Mouse (Mus musculus) urinary bladder, postnatal 14 days (tissue): ENCODE results near the gene Nat8f4.
"Not testable (repeated sequence)": the region's sequence is repeated elsewhere in the genome, so short reads cannot be mapped to it uniquely, and the experiment has no call there.

Experiments
- DNase-seq: peaks from one replicate; pipeline ENCODE4 v3.0.0; 2021; ENCODE audit warnings: low spot score

Nat8f4 gene

DNA sequence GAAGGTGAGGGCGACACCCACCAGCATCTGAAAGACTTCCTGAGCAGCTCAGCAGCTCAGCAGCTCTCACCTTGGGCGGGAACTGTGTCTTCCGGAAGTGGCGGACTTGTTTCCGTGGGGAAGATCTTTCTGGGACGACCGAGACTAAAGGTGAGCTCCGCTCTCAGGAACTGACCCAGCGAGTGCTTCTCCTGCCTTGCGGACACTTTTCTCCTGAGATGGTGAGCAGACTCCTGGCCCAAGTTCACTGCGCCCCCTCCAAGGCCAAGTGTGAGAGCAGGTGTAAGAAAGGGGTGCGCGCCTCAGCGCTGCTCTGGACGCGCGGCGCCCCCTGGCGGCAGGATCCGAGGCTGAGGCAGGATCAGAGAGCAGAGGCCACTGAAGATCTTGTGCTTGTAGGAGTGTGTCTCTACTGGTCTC is at the start of gene Nat8f4:
Nat8f4 (minus strand) TSS at position 243 of the 420 bp plus-strand sequence.
- DNase-seq: peak; percentile 73

DNA sequence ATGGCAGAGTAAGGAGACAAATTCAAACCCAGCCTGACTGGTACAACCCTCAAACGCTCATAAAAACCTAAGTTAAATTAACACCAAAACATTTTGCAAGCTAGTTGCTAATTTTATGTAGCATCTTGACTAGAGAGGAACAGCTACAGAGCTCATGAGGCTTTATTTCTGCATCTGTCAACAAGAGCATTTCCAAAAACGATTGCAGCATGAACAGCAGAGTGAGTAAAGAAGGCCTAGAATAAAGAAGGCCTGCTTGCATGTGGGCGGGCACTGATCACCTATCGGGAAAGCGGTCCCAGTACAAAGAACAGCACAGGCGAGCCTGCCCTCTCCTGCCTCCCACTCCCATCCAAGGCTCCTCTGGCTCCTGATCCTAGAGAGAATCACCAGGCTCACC is 43.9 kb upstream of the Nat8f4 start:
- no peak for DNase-seq

DNA sequence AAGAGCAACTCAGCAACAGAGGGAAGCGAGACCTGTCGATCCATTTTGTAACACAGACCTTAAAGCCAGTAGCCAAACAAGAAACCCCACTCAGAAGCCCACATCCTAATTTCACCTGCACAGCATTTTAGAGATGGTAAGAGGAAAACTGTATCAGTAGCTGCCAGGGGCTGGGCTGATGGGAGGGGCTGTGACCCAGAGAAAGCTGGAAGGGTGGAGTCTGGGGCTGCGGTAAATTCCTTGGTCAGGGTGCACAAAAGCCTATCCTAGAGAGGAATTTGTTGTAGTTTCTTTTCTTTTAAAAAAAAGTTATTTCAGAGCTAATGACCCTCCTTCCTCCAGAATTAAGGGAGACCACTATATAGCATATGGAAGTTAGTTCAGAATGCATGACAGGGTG is 37.8 kb upstream of the Nat8f4 start:
- no peak for DNase-seq

DNA sequence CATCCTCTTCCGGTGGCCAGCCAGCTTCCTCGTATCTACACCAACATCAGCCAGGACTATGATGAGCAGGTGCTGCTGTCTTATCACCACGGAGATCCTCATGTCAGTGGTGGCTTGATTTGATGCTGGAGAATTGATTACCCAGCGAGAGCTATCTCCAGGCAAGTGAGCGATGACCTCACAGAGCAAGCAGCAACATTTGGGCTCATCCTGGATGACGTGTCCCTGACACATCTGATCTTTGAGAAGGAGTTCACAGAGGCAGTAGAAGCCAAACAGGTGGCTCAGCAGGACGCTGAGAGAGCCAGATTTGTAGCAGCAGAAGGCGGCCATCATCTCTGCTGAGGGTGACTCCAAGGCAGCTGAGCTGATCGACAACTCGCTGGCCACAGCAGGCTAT is 34.0 kb upstream of the Nat8f4 start:
- no peak for DNase-seq

DNA sequence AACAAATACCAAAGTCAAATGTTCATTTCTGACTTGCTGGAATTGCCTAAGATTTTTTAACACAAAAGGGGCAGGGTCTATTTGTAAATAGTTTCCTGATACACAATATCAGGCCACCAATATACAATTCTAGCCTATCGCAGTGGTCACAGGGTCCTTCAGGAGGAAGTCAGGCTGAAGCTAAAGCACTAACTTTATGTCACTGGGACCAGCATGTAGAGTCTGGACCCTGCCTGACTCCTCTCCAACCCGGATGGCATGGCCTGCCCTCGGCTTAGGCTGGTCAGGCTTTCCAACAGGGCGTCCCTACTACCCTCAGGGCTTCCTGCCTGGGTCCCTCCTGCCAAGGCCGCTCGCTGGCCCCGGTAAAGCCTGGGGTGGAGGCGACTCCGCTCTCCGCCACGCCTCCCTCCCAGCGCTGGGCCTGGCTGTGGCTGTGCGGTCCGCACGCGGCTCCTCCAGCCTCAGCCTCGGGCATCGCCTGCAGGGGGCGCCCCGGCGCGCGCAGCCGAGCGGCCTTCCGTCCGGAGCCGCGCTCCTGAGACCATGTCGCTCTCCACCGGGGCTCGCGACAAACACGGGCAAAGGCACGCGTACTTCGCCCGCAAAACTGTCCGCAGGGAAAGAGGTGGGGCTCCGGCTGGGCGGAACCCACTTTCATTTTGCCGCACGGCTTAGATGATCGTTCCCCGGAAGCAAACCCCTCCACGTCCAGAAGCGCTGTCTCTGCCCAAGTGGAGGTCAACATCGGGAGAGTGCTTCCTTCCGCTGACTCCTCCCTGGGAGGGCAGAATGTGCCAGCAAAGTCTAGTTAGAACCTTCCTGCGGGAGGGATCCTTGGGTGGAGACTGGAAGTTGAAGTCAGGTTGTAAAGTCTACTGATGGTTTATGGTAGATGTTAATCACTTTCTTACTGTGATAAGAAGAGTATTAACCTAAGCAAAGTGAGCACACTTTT is 32.1 kb upstream of the Nat8f4 start:
- DNase-seq: peak; percentile 83

DNA sequence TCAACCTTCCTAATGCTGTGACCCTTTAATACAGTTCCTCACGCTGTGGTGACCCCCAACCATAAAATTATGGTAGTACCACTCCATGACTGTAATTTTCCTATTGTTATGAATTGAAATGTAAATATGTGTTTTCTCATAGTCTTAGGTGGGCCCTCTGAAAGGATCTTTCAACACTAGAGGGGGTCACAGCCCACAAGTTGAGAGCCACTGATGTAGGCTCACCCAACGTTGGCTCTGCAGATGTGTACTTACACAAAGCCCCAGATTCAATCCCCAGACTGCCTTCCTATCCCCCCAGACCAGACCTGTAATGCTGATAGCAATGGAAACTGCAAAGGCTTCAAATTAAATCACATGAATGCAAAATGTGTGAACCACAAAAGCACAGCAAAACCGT is 31.0 kb upstream of the Nat8f4 start:
- DNase-seq: no peak

DNA sequence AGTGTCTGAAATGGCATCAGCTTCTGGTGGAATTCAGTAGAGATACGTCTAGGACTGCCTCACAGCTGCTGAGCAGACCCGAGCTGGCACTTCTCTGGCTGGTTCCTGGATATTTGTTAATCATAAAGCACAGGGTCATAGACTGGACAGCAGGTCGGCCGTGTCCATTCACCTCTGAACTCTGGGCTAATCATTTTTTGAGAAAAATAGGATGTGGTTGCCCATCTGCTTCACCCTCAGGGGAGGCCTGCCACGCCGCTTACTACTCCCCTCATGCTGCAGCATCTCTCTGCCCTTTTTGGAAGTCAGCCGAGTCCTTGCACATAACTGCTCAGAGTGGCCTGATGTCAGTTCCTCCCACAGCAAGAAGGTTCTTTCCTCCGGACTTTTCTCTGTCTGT is 29.4 kb upstream of the Nat8f4 start:
- no peak for DNase-seq

DNA sequence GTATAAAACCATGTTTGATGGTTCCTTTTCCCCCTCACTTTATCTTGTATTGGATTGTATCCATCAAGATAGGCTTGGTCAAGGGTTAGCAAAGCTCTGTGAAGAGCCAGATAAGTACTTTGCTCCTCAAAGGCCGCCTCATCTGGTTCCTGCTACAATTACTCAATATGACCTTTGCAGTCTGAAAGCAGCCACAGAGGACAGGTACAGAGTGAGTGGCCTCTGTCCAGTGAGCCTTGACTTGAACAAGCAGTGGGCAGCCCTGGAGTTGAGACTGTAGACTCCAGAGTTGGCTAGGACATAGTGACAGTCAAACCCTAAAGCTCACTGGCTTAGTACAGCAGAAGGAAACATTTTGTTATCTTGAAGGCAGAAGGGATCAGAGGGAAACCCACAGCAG is 24.6 kb upstream of the Nat8f4 start:
- DNase-seq: no peak

DNA sequence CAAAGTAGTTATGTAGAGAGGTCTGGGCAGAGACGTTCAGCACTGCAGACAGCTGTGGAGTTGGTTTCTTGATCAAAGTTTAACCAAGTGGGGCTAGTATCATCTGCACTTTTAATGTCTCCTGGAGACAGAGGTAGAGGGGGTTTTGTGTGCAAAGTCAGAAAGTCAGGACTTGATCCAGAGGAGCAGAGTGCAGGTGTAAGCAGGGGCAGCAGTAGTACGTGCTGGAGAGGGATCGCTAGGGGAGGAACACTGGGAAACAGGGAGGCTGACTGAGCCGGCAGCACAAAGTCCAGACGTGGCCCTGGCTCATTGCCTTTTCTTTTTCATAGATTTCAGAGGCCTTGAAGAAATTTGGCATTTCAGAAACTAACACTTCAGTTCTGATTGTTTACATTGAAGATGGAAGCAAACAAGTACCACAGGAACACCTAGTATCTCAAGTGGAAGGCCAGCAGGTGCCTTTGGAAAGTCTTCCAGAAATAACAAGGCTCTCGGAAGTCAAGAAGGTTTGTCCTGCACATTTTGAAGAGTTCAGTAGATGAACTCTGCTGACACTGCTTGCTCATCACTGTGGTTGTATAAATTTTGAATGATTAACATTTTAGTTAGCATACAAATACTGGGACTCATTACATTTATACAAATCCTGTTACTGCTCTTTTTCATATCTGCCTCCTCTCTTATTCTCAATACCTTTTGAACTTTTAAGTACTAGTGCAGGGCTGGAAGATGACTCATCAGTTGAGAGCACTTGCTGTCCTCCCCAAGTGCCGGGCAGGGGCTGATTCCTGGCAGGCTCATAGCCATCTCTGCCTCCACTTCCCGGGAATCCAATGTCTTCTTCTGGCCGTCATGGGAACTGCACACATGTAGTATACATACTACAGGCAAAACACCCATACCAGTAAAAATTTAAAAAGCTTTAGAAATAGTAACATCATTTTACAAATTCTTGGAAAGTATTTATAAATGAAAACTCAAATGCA is 23.1 kb upstream of the Nat8f4 start:
- DNase-seq: no peak

DNA sequence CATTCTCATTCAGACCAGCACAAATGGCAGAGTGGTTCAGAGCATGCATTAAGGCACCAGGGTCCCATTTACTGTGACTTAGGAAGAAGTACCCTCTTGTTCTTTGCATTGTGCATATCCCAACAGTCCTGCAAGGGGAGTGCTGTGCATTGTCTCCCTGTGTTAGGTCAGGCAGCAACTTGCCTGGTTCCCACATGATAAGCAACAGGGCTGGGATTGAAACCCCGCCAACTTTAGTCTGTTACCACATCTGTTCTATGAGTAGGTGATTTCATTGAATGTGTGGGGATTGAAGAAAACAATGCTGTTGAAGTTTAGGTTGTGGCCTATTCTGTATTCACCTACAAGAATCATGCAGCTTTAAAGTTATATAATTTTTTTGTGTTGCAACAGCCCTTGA is 22.0 kb upstream of the Nat8f4 start:
- DNase-seq: no peak

DNA sequence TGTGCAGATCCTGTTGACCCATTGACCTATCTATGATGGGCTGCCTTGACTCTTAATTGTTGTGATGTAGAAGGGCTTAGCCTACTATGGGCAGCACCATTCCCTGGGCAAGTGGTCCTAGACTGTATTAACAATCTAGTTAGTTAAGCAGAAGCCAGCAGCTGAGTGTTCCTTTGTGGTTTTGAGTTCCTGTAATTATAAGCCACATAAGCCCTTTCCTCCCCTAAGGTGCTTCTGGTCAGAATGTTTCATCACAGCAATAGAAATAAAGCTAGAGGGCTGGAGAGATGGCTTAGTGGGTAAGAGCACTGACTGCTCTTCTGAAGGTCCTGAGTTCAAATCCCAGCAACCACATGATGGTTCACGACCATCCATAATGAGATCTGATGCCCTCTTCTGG is 19.0 kb upstream of the Nat8f4 start:
- DNase-seq: no peak

DNA sequence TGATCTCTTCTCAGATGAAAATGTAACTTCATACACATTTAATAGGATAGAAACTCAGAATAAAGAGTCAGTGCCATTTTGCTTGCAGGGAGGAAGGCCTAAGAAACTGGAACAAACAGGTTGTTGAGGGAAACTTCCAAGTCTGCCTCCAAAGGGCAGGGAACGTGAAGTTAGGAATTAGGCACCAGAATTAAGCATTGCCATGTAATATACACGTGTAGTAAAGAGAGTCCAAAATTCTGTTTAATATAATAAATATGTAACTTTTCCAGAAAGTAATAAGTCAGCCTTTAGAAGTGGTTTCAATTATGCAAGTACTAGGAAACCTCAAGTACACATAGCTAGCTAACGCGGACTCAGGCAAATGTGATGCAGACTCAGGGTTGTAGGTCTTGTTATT is 14.7 kb upstream of the Nat8f4 start:
- DNase-seq: no peak

DNA sequence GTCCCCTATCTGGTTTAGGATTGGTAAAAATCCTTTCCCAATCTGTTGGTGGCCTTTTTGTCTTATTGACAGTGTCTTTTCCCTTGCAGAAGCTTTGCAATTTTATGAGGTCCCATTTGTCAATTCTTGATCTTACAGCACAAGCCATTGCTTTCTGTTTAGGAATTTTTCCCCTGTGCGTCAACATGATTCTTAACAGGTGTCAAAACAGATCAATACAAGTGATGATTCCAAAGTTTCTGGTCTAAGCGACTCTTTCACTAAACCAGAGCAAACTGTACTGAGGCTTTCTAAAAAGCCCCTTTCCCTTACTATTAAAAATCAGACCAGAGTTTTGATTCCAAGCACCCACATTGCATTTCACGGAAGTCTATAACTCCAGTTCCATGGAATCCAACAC is 13.7 kb upstream of the Nat8f4 start:
- DNase-seq: not testable (repeated sequence)

DNA sequence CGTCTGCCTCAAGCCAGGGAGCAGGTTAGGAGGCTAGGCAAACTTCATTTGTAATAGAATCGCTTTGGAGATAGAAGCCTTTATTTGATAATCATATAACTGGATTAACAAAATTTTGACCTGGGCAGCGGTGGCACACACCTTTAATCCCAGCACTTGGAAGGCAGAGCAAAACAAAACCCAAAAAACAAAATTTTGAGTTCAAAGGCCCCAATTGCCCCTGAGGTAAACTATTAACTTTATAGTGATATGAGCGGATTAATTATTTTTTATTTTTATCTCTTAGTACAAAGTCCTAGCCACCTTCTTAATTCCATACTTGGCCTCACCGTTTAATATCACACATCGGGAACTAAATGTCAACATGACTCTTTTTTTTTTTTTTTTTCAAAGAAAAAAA is 11.9 kb upstream of the Nat8f4 start:
- DNase-seq: no peak

DNA sequence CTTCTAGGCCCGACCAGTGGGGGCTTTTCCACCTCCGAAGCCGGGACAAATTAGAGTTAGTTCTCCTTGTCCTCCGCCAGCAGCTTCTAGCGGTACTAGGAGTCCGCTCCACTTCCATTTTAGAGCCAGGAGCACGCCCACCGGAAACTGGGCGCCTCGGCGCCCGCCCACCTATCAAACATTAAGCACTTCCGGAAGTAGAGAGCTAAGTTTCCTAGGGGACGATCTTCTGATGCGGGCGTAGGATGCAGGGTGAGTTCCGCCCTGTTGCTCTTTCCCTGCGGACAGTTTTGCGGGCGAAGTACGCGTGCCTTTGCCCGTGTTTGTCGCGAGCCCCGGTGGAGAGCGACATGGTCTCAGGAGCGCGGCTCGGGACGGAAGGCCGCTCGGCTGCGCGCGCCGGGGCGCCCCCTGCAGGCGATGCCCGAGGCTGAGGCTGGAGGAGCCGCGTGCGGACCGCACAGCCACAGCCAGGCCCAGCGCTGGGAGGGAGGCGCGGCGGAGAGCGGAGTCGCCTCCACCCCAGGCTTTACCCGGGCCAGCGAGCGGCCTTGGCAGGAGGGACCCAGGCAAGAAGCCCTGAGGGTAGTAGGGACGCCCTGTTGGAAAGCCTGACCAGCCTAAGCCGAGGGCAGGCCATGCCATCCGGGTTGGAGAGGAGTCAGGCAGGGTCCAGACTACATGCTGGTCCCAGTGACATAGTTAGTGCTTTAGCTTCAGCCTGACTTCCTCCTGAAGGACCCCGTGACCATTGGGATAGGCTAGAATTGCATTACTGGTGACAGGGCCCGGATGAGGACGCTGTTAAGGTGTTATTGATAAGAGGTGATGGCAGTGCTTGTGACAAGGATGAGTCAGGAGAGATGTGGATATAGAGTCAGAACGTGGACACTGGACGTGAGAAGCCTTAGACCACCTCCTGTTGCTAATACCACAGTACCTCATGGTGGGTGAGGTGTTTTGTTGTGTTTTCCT is 11.1 kb upstream of the Nat8f4 start, which contains the start of gene Nat8f1:
Nat8f1 (minus strand) TSS at position 149 of the 975 bp plus-strand sequence.
- peak; percentile 87 for DNase-seq

DNA sequence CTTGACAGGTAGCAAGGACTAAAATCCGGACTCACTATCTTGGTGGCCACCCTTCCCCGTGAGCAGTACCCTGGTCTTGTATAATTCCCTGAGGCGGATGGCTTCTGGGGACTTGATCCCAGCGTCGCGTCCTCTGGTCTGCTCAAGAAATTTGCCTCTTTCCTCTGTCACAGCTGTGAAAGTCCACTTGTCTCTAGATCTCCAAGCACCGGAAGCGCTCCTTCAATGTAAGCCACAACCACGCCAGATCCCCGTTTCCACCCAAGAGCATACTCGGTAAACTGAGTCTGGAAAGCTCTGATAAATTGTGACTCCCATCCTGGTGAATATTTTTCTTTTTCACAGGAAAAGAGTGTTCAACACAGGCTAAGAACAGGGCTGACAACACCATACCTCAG is 10.5 kb upstream of the Nat8f4 start:
- no peak for DNase-seq

DNA sequence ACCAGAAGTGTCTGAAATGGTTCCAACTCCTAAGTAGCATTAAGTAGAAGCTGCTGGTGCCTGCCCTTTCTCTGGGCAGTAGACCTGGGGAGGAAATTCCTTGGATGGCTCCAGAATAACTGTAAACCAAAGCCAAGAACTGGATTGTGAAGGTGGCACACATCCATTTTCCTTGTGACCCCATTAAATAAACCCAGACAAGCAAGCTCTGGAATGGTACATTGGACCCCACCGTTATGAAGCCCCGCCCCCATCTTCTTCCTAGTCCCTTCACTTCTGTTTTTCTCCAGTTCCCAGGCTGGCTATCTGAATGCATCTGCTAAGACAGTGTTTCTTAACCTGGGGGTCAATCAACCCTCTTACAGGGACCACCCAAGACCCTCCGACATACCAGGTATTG is 6.9 kb upstream of the Nat8f4 start, which contains the start of gene Tprkb:
Tprkb (plus strand) TSS at position 279 of the 400 bp plus-strand sequence.
- DNase-seq: no peak

DNA sequence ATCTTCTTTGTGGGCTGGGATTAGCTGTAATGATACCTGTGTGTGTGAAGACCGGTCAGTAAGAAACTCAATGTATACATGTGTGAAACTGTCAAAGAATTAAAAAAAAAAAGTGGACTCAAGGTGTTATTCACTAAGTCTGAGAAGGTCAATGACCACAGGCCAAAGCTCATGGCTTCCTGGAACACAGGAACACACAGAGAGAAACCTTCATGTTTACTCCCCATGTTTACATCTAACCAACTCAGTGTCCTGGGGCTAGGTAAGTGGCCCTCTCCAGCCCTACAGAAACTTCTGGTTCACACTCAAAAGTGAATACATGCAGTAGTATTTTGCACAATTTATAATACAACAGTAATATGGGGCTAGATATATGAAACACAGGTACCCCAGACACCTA is 5.0 kb upstream of the Nat8f4 start:
- DNase-seq: no peak

DNA sequence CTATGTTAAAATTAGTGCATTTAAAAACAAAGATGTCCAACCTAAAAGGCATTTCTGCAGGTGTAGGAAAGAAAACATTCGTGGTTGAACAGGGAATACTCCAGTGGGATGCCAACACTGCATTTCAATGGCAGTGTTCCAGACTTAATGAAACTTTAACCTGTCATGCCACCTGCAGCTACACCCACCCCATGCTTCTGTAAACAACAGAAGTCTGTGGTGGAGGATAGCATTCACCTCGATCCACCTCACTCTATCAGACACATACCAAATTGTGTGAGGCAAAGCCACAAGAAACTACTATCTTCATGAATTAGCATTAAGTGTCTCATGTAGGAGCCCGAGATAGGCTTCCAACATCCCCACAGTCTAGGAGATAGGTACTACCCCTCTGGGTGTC is 3.7 kb upstream of the Nat8f4 start:
- DNase-seq: no peak

DNA sequence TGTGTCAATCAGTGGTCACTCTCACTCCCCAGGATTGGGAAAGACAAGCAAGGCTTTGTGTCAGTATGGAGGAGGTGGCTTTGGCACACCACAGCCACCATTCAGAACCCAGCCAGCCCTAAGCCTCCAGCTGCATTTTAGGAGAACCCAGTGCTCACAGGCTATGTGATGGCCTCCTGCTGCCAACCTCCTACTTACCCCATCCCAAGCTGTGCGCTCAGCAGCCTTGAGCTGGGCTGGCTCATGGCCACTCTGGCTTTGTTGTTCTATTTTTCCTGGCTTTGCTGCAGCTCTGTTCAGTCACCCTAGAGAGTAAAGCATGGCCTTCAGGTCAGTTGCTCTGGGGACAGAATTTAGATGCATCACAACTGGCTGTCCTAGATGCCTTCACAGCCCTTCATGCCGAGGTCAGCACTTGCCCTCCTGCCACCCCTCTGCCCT is 2.2 kb upstream of the Nat8f4 start:
- not testable (repeated sequence) for DNase-seq

DNA sequence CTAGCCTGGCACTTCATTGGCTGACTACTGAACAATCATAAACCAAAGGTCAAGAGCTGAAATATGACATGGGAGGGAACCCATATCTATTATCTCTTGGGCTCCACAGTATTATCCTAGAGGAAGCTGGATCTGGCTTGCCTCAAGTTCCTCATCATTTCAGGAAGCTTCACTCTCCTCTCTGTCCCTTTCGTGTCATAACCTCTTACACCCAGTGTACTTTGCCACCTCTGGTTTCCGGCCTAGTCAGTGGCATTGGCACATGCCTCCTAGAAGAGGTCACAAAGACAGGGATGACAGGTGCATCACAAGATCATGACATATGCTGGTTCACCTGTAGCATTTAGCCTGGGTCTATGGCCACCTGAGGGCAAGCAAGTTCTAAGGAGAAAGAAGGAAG is 2.4 kb downstream of the Nat8f4 start:
- no peak for DNase-seq
